Mouse (Mus musculus): ENCODE data around the gene Nrcam.

Gene Nrcam

GRCm38 (mm10) chr12:44371076-44371710 lies 42.5 kb downstream of the Nrcam start:
- DNase-seq (ENCODE audit: low spot score), result no peak

GRCm38 (mm10) chr12:44375956-44376355 lies 47.3 kb downstream of the Nrcam start:
- DNase-seq (ENCODE audit: low spot score), result no peak

GRCm38 (mm10) chr12:44378431-44379161 lies 49.9 kb downstream of the Nrcam start:
- DNase-seq (ENCODE audit: low spot score), result no peak

- DNase-seq (ENCODE audit: low spot score), result no peak
These were observed 52.1 kb downstream of the Nrcam start for GRCm38 (mm10) chr12:44380805-44381204.

- DNase-seq (ENCODE audit: low spot score), result no peak
These were observed 57.7 kb downstream of the Nrcam start for GRCm38 (mm10) chr12:44386398-44386797.

- DNase-seq (ENCODE audit: low spot score), result no peak
These were observed 59.5 kb downstream of the Nrcam start for GRCm38 (mm10) chr12:44388220-44388619.

- no peak for DNase-seq (ENCODE audit: low spot score)
These were observed 61.9 kb downstream of the Nrcam start for GRCm38 (mm10) chr12:44390391-44391137.

GRCm38 (mm10) chr12:44394901-44395300 lies 66.2 kb downstream of the Nrcam start:
- DNase-seq (ENCODE audit: low spot score), result no peak

- DNase-seq (ENCODE audit: low spot score), result no peak
These were observed 69.1 kb downstream of the Nrcam start for GRCm38 (mm10) chr12:44397782-44398181.

- DNase-seq (ENCODE audit: low spot score), result no peak
These were observed 73.4 kb downstream of the Nrcam start for GRCm38 (mm10) chr12:44402134-44402533.

GRCm38 (mm10) chr12:44403270-44403669 lies 74.6 kb downstream of the Nrcam start:
- DNase-seq (ENCODE audit: low spot score), result no peak

- no peak for DNase-seq (ENCODE audit: low spot score)
These were observed 75.2 kb downstream of the Nrcam start for GRCm38 (mm10) chr12:44403731-44404424.

GRCm38 (mm10) chr12:44409786-44410185 lies 81.1 kb downstream of the Nrcam start:
- no peak for DNase-seq (ENCODE audit: low spot score)

GRCm38 (mm10) chr12:44411031-44411430 lies 82.3 kb downstream of the Nrcam start:
- no peak for DNase-seq (ENCODE audit: low spot score)

GRCm38 (mm10) chr12:44422154-44422866 lies 93.6 kb downstream of the Nrcam start:
- no peak for DNase-seq (ENCODE audit: low spot score)

GRCm38 (mm10) chr12:44422867-44423255 lies 94.2 kb downstream of the Nrcam start:
- no peak for DNase-seq (ENCODE audit: low spot score)

GRCm38 (mm10) chr12:44424011-44424410 lies 95.3 kb downstream of the Nrcam start:
- DNase-seq (ENCODE audit: low spot score), result no peak

GRCm38 (mm10) chr12:44425040-44425439 lies 96.4 kb downstream of the Nrcam start:
- no peak for DNase-seq (ENCODE audit: low spot score)

- DNase-seq (ENCODE audit: low spot score), result no peak
These were observed 101.7 kb downstream of the Nrcam start for GRCm38 (mm10) chr12:44430335-44430734.

- no peak for DNase-seq (ENCODE audit: low spot score)
These were observed 102.3 kb downstream of the Nrcam start for GRCm38 (mm10) chr12:44430996-44431395.

- DNase-seq (ENCODE audit: low spot score), result no peak
These were observed 104.0 kb downstream of the Nrcam start for GRCm38 (mm10) chr12:44432727-44433126.
